Mouse (Mus musculus): ENCODE results near the gene Ctsr. TPM values are rescaled to one million over a fixed set of nuclear protein-coding genes. Genes with fewer than 3 reads are reported as not detected.
"Not testable (repeated sequence)": the region's sequence is repeated elsewhere in the genome, so short reads cannot be mapped to it uniquely, and the experiment has no call there.

Gene Ctsr
- not detected in 2 replicates for polyA plus RNA-seq (2015; fragmentation: Nextera tagmentation; extraction: Ambion mirVana)

- Histone ChIP-seq H3K36me3 (no peaks in the 10 kb centered on the region), H3K9ac (no peak within 1 kb of the TSS), H3K4me1 (no peaks in the 10 kb centered on the region), H3K4me3 (no peak within 1 kb of the TSS), H3K9me3 (peaks cover 15% of the 10 kb centered on the region), H3K4me2 (no peak within 1 kb of the TSS), H3K27ac (no peak within 1 kb of the TSS), H3K27me3 (no peaks in the 10 kb centered on the region)
- ATAC-seq (ENCODE audit: insufficient number of reproducible peaks, insufficient read depth, low FRiP score, low TSS enrichment, low read depth): no peak
- WGBS: 82% methylated on average over 1 of the region's 1 CpGs
Measured at GRCm38 (mm10) chr13:61164156-61164555, at the start of gene Ctsr. TSS of gene Ctsr (minus strand) at chr13:61164256.

DNA sequence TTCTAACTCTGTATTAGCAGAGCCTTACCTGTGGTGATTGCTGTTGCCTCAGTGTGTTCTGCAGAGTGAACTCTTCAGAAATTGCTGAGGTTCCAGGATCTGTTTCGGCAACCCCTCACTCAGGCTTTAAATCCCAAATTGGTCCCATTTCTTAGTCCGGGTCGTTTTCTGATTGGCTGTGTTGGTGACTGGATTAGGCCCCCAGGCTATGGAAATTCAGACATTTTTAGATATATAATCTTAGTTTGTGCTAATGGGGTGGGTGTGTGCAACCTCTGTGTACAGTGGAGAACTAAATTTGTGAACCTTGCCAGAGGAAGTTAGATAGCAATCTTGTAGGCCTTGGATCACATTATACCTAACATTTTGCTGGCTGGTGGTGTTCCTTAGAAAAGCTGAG, 39.3 kb upstream of the Ctsr start, which contains the start of gene Cts6:
Gene Cts6, minus strand, starts transcription at position 101 of the 400 bp plus-strand sequence.
- Histone ChIP-seq H3K27ac (no peak within 1 kb of the TSS), H3K9ac (no peak within 1 kb of the TSS), H3K9me3 (peaks cover 4% of the 10 kb centered on the region), H3K4me2 (no peak within 1 kb of the TSS), H3K36me3 (no peaks in the 10 kb centered on the region), H3K27me3 (no peaks in the 10 kb centered on the region), H3K4me3 (no peak within 1 kb of the TSS), H3K4me1 (no peaks in the 10 kb centered on the region)
- no peak for ATAC-seq (ENCODE audit: insufficient number of reproducible peaks, insufficient read depth, low FRiP score, low TSS enrichment, low read depth)
- WGBS: 87% methylated on average over 3 of the region's 3 CpGs

GRCm38 (mm10) chr13:61185151-61185933, 21.3 kb upstream of the Ctsr start:
- H3K27ac ChIP-seq; H3K4me2 ChIP-seq; H3K9ac ChIP-seq; H3K4me1 ChIP-seq; H3K27me3 ChIP-seq; H3K9me3 ChIP-seq; H3K4me3 ChIP-seq; H3K36me3 ChIP-seq; ATAC-seq (ENCODE audit: insufficient number of reproducible peaks, insufficient read depth, low FRiP score, low TSS enrichment, low read depth): not testable (repeated sequence)
- WGBS: 73% methylated on average over 5 of the region's 5 CpGs

DNA sequence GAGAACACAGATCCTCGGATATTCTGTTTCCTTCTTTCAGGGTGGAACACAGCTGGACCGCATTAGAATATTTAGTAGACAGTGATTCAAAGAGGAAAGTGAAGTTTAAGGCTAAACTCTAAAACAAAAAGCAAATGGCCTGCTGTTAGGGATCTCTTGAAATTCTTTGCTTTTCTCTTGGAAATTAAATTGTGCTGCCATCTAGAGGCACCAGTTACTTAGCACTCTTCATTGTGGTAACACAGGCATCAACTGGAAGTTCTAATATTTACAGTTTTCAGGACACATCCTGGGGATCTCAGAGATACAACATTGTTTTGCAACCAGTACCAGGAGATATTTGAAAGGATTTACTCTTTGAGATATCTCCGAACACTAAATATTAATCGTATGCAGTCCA, 566 bp upstream of the Ctsr start:
- H3K4me2 ChIP-seq: no peak overlapping the region
- H3K36me3 ChIP-seq: no peaks in the 10 kb centered on the region
- H3K27me3 ChIP-seq: no peaks in the 10 kb centered on the region
- ATAC-seq (ENCODE audit: insufficient number of reproducible peaks, insufficient read depth, low FRiP score, low TSS enrichment, low read depth): no peak
- no peak overlapping the region for H3K9ac ChIP-seq
- peaks cover 16% of the 10 kb centered on the region for H3K9me3 ChIP-seq
- no peak overlapping the region for H3K27ac ChIP-seq
- no peak overlapping the region for H3K4me3 ChIP-seq
- H3K4me1 ChIP-seq: no peaks in the 10 kb centered on the region
- 80% methylated on average over 4 of the region's 4 CpGs for WGBS

Other genes starting within 250 kb of the Ctsr start
- not detected in 2 replicates for gene Gm49393, start 228.7 kb downstream of the Ctsr start, polyA plus RNA-seq (2015; fragmentation: Nextera tagmentation; extraction: Ambion mirVana)
- gene Gm49391, start 227.7 kb downstream of the Ctsr start, polyA plus RNA-seq (2015; fragmentation: Nextera tagmentation; extraction: Ambion mirVana): 1.3 and 2.8 TPM in 2 replicates
- 19.2 and 23.0 TPM in 2 replicates for gene Ctla2a, start 227.6 kb downstream of the Ctsr start, polyA plus RNA-seq (2015; fragmentation: Nextera tagmentation; extraction: Ambion mirVana)
- not detected in 2 replicates for gene Tpbpa, start 222.3 kb downstream of the Ctsr start, polyA plus RNA-seq (2015; fragmentation: Nextera tagmentation; extraction: Ambion mirVana)
- not detected in 2 replicates for gene Ctsj, start 158.3 kb downstream of the Ctsr start, polyA plus RNA-seq (2015; fragmentation: Nextera tagmentation; extraction: Ambion mirVana)
- gene Ctsq, start 123.6 kb downstream of the Ctsr start, polyA plus RNA-seq (2015; fragmentation: Nextera tagmentation; extraction: Ambion mirVana): not detected in 2 replicates
- gene Cts6, start 39.2 kb upstream of the Ctsr start, polyA plus RNA-seq (2015; fragmentation: Nextera tagmentation; extraction: Ambion mirVana): not detected in 2 replicates
- gene Cts8, start 91.1 kb upstream of the Ctsr start, polyA plus RNA-seq (2015; fragmentation: Nextera tagmentation; extraction: Ambion mirVana): not detected in 2 replicates
- gene Gm49398, start 124.6 kb upstream of the Ctsr start, polyA plus RNA-seq (2015; fragmentation: Nextera tagmentation; extraction: Ambion mirVana): not detected in 2 replicates
- gene Cts7, start 193.9 kb upstream of the Ctsr start, polyA plus RNA-seq (2015; fragmentation: Nextera tagmentation; extraction: Ambion mirVana): not detected in 2 replicates

Measured in embryonic facial prominence, embryonic 13.5 days (tissue).